Mouse (Mus musculus): ENCODE measurements around the gene Stpg1. TPM values are rescaled to one million over a fixed set of nuclear protein-coding genes. Genes with fewer than 3 reads are reported as not detected.

Gene Stpg1
- total and polyA plus RNA-seq, 2 experiments from 2014 or later: 0.42 to 0.71 TPM

DNA sequence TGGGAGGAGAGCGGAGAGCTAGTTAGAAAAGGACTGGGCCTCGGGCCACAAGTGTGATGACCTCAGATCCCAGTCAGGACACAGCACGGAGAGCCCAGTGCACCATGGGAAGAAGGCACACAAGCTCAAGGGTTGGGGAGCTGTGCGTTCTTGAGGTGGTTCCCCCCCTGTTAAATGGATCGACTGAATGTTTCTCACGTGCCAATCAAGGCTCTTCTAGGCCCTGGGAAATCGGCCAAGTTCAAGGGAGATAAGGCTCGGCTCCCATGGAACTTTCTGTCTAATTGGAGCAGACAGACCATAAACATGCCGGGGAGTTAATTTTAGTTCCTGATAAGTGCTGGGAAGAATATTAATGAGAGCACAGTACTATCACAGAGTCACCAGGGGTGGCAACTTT lies 70.8 kb downstream of the Stpg1 start:
- no peak for TF ChIP-seq CTCF (IDR thresholded peaks at IDR 0.05; ENCODE audit: low read depth)
- H3K4me2 ChIP-seq (ENCODE audit: low read depth, low read length): no peak overlapping the region
- peaks cover 6% of the 10 kb centered on the region; the same call in 1 of the 2 replicates for H3K4me1 ChIP-seq (ENCODE audit: insufficient read depth, low read length)
- no peak overlapping the region for H3K27ac ChIP-seq
- H3K4me3 ChIP-seq (ENCODE audit: low read length): no peak overlapping the region
- peak; percentile 28 for DNase-seq (ENCODE audit: low spot score)
- H3K9me3 ChIP-seq (ENCODE audit: low read length): no peaks in the 10 kb centered on the region
- no peak overlapping the region for H3K9ac ChIP-seq (replicated peaks; ENCODE audit: low read length)
- H3K27me3 ChIP-seq (ENCODE audit: insufficient read depth, low read length): no peaks in the 10 kb centered on the region
- ATAC-seq: no peak
- H3K36me3 ChIP-seq (ENCODE audit: insufficient read depth, low read length): no peaks in the 10 kb centered on the region
- WGBS: 33% methylated on average over 9 of the region's 9 CpGs

DNA sequence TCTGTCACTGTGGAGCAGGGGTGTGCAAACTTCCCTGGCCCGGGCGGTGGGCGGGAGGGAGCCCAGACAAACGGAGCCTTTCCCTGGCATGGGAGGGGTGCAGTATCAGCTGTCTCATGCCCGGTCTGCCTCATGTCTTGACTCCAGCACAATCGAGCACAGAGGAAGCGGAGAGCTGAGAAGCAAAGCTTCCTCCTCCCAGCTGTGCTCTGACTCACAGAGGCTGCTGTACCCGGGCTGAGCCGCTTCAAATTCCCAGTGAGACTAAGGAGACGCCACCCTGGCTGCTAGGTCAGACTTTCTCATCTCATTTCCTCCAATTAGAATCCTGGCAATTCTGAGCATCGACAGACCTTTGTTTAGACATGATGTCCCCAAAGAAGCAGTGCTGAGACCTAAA lies 72.5 kb downstream of the Stpg1 start:
- H3K27ac ChIP-seq: no peak overlapping the region
- 41% methylated on average over 11 of the region's 11 CpGs for WGBS
- no peak overlapping the region for H3K4me2 ChIP-seq (ENCODE audit: low read depth, low read length)
- DNase-seq (ENCODE audit: low spot score) (peak; percentile 26), ATAC-seq (peak; percentile 18; the same call in 1 of the 2 replicates)
- H3K4me1 ChIP-seq (ENCODE audit: insufficient read depth, low read length): peaks cover 6% of the 10 kb centered on the region; the same call in 1 of the 2 replicates
- no peak for TF ChIP-seq CTCF (IDR thresholded peaks at IDR 0.05; ENCODE audit: low read depth)
- no peaks in the 10 kb centered on the region for H3K9me3 ChIP-seq (ENCODE audit: low read length)
- H3K36me3 ChIP-seq (ENCODE audit: insufficient read depth, low read length): no peaks in the 10 kb centered on the region
- peaks cover 5% of the 10 kb centered on the region; the same call in 1 of the 2 replicates for H3K27me3 ChIP-seq (ENCODE audit: insufficient read depth, low read length)
- H3K4me3 ChIP-seq (ENCODE audit: low read length): no peak overlapping the region
- no peak overlapping the region for H3K9ac ChIP-seq (replicated peaks; ENCODE audit: low read length)

DNA sequence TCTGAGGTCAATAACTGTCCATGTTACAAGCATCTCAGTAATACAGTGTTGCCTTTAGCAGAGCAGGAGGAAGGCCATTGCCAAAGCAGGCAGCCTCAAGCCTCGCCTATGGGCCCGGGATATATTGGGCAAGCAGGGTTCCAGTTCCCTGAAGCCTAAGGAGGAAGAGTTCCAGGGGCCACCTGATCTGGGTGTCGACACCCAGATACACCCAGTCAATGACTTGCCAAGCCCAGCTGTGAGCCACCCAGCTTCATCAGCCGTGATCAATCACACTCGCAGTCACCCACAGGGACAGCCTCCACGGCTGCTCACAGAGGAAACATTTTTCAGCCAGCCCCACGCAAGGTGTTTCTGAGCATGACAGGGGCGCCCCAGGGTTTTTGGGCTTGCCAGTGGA lies 72.9 kb downstream of the Stpg1 start:
- no peak for ATAC-seq
- WGBS: 46% methylated on average over 8 of the region's 8 CpGs
- Histone ChIP-seq H3K9me3 (ENCODE audit: low read length) (no peaks in the 10 kb centered on the region), H3K36me3 (ENCODE audit: insufficient read depth, low read length) (no peaks in the 10 kb centered on the region), H3K4me2 (ENCODE audit: low read depth, low read length) (no peak overlapping the region), H3K9ac (replicated peaks; ENCODE audit: low read length) (no peak overlapping the region), H3K4me3 (ENCODE audit: low read length) (no peak overlapping the region), H3K27ac (no peak overlapping the region), H3K27me3 (ENCODE audit: insufficient read depth, low read length) (peaks cover 5% of the 10 kb centered on the region; the same call in 1 of the 2 replicates), H3K4me1 (ENCODE audit: insufficient read depth, low read length) (peaks cover 6% of the 10 kb centered on the region; the same call in 1 of the 2 replicates)
- no peak for TF ChIP-seq CTCF (IDR thresholded peaks at IDR 0.05; ENCODE audit: low read depth)
- no peak for DNase-seq (ENCODE audit: low spot score)

DNA sequence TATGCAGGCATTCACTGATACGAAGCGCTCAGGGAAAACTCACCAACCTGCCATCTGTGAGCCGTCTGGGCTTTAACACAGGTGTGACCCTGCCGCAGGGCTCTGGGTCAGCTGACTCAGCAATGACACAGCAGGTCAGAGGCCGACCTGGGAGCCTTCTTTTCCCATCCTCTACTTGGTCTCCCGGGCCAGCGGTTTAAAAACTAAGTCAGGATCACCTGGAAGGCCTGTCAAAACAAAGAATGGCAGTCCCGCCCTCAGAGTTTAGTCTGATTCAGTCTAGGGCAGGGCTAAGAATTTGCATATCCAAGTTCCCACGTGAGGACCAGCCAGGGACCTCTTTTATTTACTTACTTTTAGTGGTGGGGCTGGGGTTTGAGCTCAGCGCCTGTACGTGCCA lies 74.6 kb downstream of the Stpg1 start:
- no peak overlapping the region for H3K4me3 ChIP-seq (ENCODE audit: low read length)
- H3K4me2 ChIP-seq (ENCODE audit: low read depth, low read length): no peak overlapping the region
- ATAC-seq: no peak
- DNase-seq (ENCODE audit: low spot score): no peak
- no peak overlapping the region for H3K9ac ChIP-seq (replicated peaks; ENCODE audit: low read length)
- H3K27me3 ChIP-seq (ENCODE audit: insufficient read depth, low read length): peaks cover 8% of the 10 kb centered on the region
- WGBS: 21% methylated on average over 11 of the region's 11 CpGs
- H3K27ac ChIP-seq: no peak overlapping the region
- H3K9me3 ChIP-seq (ENCODE audit: low read length): no peaks in the 10 kb centered on the region
- H3K4me1 ChIP-seq (ENCODE audit: insufficient read depth, low read length): peaks cover 6% of the 10 kb centered on the region; the same call in 1 of the 2 replicates
- TF ChIP-seq CTCF (IDR thresholded peaks at IDR 0.05; ENCODE audit: low read depth): no peak
- H3K36me3 ChIP-seq (ENCODE audit: insufficient read depth, low read length): no peaks in the 10 kb centered on the region

DNA sequence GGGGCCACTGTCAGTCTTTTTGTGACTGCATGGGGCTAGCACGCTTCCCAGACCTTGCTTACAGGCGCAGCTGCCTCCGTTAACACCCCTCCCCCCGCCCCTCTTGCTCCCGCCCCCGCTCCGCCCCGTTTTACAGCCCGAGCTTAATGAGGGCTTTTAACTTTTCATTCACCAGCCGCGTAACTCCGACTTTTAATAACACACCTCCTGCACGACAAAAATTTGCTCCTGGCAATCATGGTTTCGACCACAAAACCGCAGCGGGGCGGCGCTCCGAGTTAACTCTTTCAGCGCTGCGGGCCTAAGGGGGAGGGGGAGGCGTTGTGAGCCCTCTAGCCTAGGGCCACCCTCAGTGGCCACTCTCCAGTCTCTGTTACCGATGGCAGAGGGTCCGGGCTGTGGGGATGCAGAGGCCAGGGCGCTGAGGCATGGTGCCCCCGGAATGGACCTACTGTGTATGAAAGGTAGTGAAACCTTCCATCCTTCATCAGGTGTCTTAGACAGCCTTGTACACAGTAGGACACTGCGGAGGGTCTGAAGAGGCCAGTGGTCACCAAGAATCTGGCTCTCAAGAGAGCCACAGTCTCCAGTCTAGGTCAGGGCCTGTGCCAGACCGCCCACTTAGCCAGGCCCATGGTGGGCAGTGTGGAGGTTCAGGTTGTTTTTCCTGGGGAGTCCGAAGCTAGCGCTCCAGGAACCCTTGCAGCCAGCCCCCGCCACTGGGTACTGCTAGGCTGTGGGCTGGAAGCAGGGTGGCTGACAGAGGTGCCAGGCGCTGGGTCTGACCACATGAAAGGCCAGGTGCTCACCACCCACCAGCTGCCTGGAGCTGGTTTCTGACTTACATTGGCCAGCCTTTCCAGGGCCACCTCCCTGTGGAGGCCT lies 75.8 kb downstream of the Stpg1 start:
- DNase-seq (ENCODE audit: low spot score): peak; percentile 49
- peak; percentile 11; the same call in 1 of the 2 replicates for ATAC-seq

DNA sequence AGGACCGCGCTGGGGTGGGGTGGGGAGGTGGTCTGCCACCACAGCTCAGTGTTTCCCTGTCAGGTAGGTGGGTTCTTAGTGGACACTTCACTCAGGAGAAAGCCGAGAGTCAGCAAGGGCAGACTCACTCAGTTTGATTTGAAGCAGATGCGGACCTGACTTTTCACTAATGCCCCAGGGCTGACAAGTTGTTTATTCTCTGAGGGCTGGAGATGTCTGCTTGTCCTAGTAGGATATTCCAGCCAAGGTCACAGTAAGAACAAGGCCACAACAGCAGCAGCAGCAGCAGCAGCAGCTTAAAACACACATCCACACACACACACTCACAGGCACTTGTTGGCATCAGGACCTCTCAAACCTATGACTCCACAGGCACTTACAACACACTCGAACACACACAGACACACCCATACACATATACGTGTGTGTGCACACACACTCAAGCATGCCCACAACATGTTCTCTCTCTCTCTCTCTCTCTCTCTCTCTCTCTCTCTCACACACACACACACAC lies 76.5 kb downstream of the Stpg1 start:
- Histone ChIP-seq H3K27ac (no peak overlapping the region), H3K9me3 (ENCODE audit: low read length) (no peaks in the 10 kb centered on the region), H3K27me3 (ENCODE audit: insufficient read depth, low read length) (peaks cover 8% of the 10 kb centered on the region), H3K9ac (replicated peaks; ENCODE audit: low read length) (no peak overlapping the region), H3K4me2 (ENCODE audit: low read depth, low read length) (no peak overlapping the region), H3K4me3 (ENCODE audit: low read length) (no peak overlapping the region), H3K4me1 (ENCODE audit: insufficient read depth, low read length) (peaks cover 6% of the 10 kb centered on the region; the same call in 1 of the 2 replicates), H3K36me3 (ENCODE audit: insufficient read depth, low read length) (no peaks in the 10 kb centered on the region)
- no peak for TF ChIP-seq CTCF (IDR thresholded peaks at IDR 0.05; ENCODE audit: low read depth)
- ATAC-seq (no peak), DNase-seq (ENCODE audit: low spot score) (no peak)
- WGBS: 63% methylated on average over 6 of the region's 6 CpGs

More for the DNA sequence above, 75.8 kb downstream of the Stpg1 start:
- Histone ChIP-seq H3K4me3 (ENCODE audit: low read length) (peak overlapping the region; percentile 37), H3K27ac (no peak overlapping the region), H3K4me2 (ENCODE audit: low read depth, low read length) (peak overlapping the region; percentile 60), H3K27me3 (ENCODE audit: insufficient read depth, low read length) (peaks cover 8% of the 10 kb centered on the region), H3K9me3 (ENCODE audit: low read length) (no peaks in the 10 kb centered on the region), H3K4me1 (ENCODE audit: insufficient read depth, low read length) (peaks cover 6% of the 10 kb centered on the region; the same call in 1 of the 2 replicates), H3K9ac (replicated peaks; ENCODE audit: low read length) (peak overlapping the region; percentile 29; the same call in 1 of the 2 replicates), H3K36me3 (ENCODE audit: insufficient read depth, low read length) (no peaks in the 10 kb centered on the region)
- TF ChIP-seq CTCF (IDR thresholded peaks at IDR 0.05; ENCODE audit: low read depth): no peak
- WGBS: 14% methylated on average over 32 of the region's 32 CpGs

All from hindbrain, postnatal 0 days (tissue).